Mouse (Mus musculus): ENCODE results near the gene Acta1. TPM values are rescaled to one million over a fixed set of nuclear protein-coding genes. Genes with fewer than 3 reads are reported as not detected.

The Acta1 gene
- polyA plus RNA-seq, 1 experiment from 2014 or later = 7.6 TPM

DNA sequence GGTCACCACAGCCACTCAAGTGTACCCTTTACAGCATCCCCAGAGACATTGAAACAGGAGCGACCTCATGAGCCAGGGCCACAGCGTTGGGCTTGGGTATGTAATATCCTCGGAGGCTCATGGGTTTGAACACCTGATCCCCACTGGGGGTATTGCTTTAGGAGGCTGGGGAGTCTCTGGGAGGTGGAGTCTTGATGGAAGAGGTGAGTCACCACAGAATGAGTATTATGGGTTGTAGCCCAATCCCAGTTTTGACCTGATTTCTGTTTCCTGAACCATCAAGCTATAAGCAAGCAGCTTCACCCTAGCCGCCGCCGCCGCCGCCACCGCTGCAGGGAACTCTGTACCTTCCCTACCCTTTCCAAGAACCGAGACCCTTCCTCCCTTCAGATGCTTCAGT, 48.6 kb downstream of the Acta1 start:
- H3K4me3 ChIP-seq (ENCODE audit: low read depth, low read length) = no peak overlapping the region
- WGBS = 93% methylated on average over 10 of the region's 10 CpGs

DNA sequence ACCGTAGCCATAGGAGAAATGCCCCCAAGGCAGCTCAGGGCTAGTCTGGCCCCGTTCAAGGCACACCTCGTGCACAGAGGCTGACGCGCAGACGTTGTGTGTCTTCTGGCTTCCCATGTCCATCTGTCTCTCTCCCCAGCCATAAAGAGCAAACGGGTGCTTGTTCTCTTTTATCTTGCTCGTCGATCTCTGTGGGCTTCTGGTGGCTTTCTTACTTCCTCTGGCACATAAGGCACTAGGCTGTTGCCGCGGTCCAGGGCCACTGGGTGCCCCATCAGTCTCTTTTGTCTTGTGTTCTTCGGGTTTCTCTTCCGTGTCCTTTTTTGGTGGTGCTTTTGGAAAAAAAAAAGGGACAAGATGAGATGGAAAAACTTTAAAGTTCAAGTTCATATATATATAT, 49.4 kb downstream of the Acta1 start:
- Histone ChIP-seq H3K4me3 (ENCODE audit: low read depth, low read length) (no peak overlapping the region), H3K27me3 (replicated peaks; ENCODE audit: control insufficient read depth, insufficient read depth, low read length) (no peaks in the 10 kb centered on the region), H3K4me2 (replicated peaks; ENCODE audit: low read depth) (no peak overlapping the region), H3K9ac (ENCODE audit: low read depth, low read length) (no peak overlapping the region), H3K9me3 (ENCODE audit: control insufficient read depth) (no peaks in the 10 kb centered on the region), H3K4me1 (replicated peaks; ENCODE audit: control insufficient read depth, insufficient read depth, low read length) (peaks cover 7% of the 10 kb centered on the region; the same call in 1 of the 2 replicates), H3K27ac (ENCODE audit: low read depth, low read length) (no peak overlapping the region), H3K36me3 (ENCODE audit: control insufficient read depth, insufficient read depth) (no peaks in the 10 kb centered on the region)
- ATAC-seq = no peak
- WGBS = 92% methylated on average over 13 of the region's 13 CpGs
- no peak for TF ChIP-seq CTCF (IDR thresholded peaks at IDR 0.05; ENCODE audit: low read depth)

More for the DNA sequence above, 48.6 kb downstream of the Acta1 start:
- no peaks in the 10 kb centered on the region for H3K9me3 ChIP-seq (ENCODE audit: control insufficient read depth)
- no peak for TF ChIP-seq CTCF (IDR thresholded peaks at IDR 0.05; ENCODE audit: low read depth)
- H3K4me2 ChIP-seq (replicated peaks; ENCODE audit: low read depth) = no peak overlapping the region
- H3K9ac ChIP-seq (ENCODE audit: low read depth, low read length) = no peak overlapping the region
- H3K27ac ChIP-seq (ENCODE audit: low read depth, low read length) = no peak overlapping the region
- peaks cover 7% of the 10 kb centered on the region; the same call in 1 of the 2 replicates for H3K4me1 ChIP-seq (replicated peaks; ENCODE audit: control insufficient read depth, insufficient read depth, low read length)
- no peaks in the 10 kb centered on the region for H3K36me3 ChIP-seq (ENCODE audit: control insufficient read depth, insufficient read depth)
- no peak; the same call in 1 of the 2 replicates for ATAC-seq
- H3K27me3 ChIP-seq (replicated peaks; ENCODE audit: control insufficient read depth, insufficient read depth, low read length) = no peaks in the 10 kb centered on the region

DNA sequence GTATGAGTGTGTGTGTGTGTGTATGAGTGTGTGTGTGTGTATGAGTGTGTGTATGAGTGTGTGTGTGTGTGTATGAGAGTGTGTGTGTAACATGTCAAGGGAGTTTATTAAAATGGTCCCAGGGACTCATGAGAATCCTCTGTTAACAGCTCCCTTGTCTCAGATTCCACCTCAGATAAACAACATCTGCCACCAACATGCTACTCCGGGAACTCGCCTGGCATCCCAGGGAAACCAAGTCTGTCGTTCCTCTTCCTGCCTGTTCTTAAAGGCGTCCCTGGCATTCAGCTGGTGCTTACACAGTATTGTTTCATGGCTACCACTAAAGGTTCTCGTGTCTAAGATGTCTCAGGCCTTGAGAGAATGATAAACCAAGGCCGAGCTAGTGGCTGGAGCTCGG, 50.2 kb downstream of the Acta1 start:
- Histone ChIP-seq H3K4me2 (replicated peaks; ENCODE audit: low read depth) (no peak overlapping the region), H3K4me1 (replicated peaks; ENCODE audit: control insufficient read depth, insufficient read depth, low read length) (peaks cover 7% of the 10 kb centered on the region; the same call in 1 of the 2 replicates), H3K9me3 (ENCODE audit: control insufficient read depth) (no peaks in the 10 kb centered on the region), H3K27me3 (replicated peaks; ENCODE audit: control insufficient read depth, insufficient read depth, low read length) (no peaks in the 10 kb centered on the region), H3K9ac (ENCODE audit: low read depth, low read length) (no peak overlapping the region), H3K27ac (ENCODE audit: low read depth, low read length) (no peak overlapping the region), H3K4me3 (ENCODE audit: low read depth, low read length) (no peak overlapping the region), H3K36me3 (ENCODE audit: control insufficient read depth, insufficient read depth) (no peaks in the 10 kb centered on the region)
- WGBS = 81% methylated on average over 7 of the region's 7 CpGs
- no peak for ATAC-seq
- TF ChIP-seq CTCF (IDR thresholded peaks at IDR 0.05; ENCODE audit: low read depth) = no peak

DNA sequence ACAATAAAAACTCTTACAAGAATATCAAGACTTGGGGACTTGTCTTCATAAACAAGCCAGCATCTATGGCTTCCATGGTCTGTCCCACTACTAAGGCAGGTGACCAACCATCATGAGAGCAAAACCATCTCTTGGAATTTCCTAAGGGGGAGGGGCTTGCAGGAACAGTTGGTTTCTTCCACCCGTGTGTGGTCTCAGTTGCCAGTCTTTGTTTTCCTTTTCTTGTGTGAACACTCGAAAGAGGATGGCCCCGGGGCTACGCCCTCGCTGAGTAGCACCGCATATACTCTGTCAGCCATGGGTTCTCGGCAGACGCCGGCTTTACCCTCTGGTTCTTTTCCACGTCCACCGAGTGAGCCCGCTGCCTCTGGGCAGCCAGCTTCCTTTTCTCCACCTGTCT, 52.5 kb downstream of the Acta1 start:
- no peak overlapping the region for H3K9ac ChIP-seq (ENCODE audit: low read depth, low read length)
- no peak for TF ChIP-seq CTCF (IDR thresholded peaks at IDR 0.05; ENCODE audit: low read depth)
- H3K36me3 ChIP-seq (ENCODE audit: control insufficient read depth, insufficient read depth) = peaks cover 7% of the 10 kb centered on the region; the same call in 1 of the 2 replicates
- no peak overlapping the region for H3K27ac ChIP-seq (ENCODE audit: low read depth, low read length)
- no peak overlapping the region for H3K4me3 ChIP-seq (ENCODE audit: low read depth, low read length)
- no peaks in the 10 kb centered on the region for H3K4me1 ChIP-seq (replicated peaks; ENCODE audit: control insufficient read depth, insufficient read depth, low read length)
- 90% methylated on average over 12 of the region's 12 CpGs for WGBS
- ATAC-seq = no peak
- no peak overlapping the region for H3K4me2 ChIP-seq (replicated peaks; ENCODE audit: low read depth)
- no peaks in the 10 kb centered on the region for H3K27me3 ChIP-seq (replicated peaks; ENCODE audit: control insufficient read depth, insufficient read depth, low read length)
- H3K9me3 ChIP-seq (ENCODE audit: control insufficient read depth) = no peaks in the 10 kb centered on the region

Other genes starting within 250 kb of the Acta1 start
- 18.7 and 19.5 TPM in 2 replicates for gene Rhou, start 240.8 kb downstream of the Acta1 start, polyA plus RNA-seq (2015; fragmentation: Nextera tagmentation; extraction: Ambion mirVana)
- 104 TPM in 2 replicates for gene Rab4a, start 88.8 kb downstream of the Acta1 start, polyA plus RNA-seq (2015; fragmentation: Nextera tagmentation; extraction: Ambion mirVana)
- gene Ccsap, start 34.5 kb downstream of the Acta1 start, polyA plus RNA-seq (2015; fragmentation: Nextera tagmentation; extraction: Ambion mirVana) = 1.5 and 1.8 TPM in 2 replicates
- 7.7 and 8.5 TPM in 2 replicates for gene Nup133, start 54.5 kb upstream of the Acta1 start, polyA plus RNA-seq (2015; fragmentation: Nextera tagmentation; extraction: Ambion mirVana)
- gene Abcb10, start 88.4 kb upstream of the Acta1 start, polyA plus RNA-seq (2015; fragmentation: Nextera tagmentation; extraction: Ambion mirVana) = 10.7 and 11.9 TPM in 2 replicates
- 18.6 and 18.8 TPM in 2 replicates for gene Taf5l, start 126.6 kb upstream of the Acta1 start, polyA plus RNA-seq (2015; fragmentation: Nextera tagmentation; extraction: Ambion mirVana)
- gene Urb2, start 126.8 kb upstream of the Acta1 start, polyA plus RNA-seq (2015; fragmentation: Nextera tagmentation; extraction: Ambion mirVana) = 1.6 and 1.7 TPM in 2 replicates